Mouse (Mus musculus) fat pad, adult 2 months (tissue): ENCODE data around the gene Fhl3.

ENCODE experiments used
- DNase-seq: peaks from one replicate; pipeline ENCODE4 v3.0.0-alpha.2; 2011; ENCODE audit warnings: low read depth, low spot score; ENCODE audit errors: extremely low read depth

The Fhl3 gene

DNA sequence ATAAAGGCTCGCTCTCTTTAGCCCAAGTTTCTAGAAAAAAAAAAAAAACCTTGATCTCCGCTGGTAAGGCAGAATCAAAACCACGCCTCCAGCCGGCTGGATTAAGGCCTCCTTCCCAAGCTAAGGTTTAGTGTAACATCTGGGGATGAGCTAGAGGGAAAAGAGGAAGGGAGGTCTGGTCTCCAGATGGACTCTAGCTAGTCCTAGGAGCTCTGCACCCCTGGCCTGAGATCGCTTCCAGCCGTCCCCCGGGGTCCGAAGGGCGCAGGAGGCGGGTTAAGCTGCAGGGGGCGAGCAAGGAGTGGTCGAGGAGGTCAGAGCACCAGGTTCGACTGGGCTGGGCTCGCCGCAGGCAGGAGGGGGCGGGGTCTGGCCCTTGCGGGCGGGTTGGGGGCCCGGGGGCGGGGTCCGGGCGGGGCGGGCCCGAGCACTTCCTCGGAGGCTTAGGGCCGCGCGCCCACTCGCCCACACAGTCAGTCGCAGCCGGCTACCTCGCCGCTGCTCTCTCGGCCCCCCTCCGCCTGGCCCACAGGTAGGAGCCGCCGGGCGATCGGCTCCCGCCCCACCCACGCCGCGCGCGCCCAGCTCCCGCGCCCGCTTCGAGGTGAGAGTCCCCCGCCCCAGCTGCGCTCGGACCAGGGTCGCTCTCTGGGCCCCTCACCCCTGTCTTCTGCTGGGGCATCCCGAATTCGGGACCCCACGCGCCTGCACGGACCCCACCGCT is at the start of gene Fhl3:
Gene Fhl3, plus strand, starts transcription at position 454 of the 724 bp plus-strand sequence.
- DNase-seq: no peak

DNA sequence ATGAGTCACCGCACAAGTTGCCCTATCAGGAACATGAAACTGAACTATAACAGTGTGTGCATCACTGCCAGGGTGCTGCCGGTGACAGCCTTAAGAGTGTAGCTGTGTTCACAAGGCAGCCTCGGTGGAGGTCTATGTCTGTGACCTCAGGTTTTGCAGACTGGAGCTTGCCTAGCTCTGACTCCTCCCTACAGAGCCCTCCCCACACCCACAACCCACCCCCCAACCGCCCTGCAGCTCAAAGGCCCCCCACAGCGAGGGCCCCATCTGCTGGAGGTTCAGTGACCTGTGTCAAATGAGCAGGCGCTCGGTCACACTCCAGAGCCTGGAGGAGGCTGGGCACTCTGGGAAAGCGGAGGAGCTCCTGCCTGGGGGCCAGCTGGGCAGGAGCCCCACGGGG is 47.6 kb upstream of the Fhl3 start:
- DNase-seq: no peak

GRCm38 (mm10) chr4:124656518-124656853 is 44.0 kb upstream of the Fhl3 start, which contains the start of gene Pou3f1:
TSS of gene Pou3f1 (plus strand) at chr4:124656807.
- DNase-seq: no peak

DNA sequence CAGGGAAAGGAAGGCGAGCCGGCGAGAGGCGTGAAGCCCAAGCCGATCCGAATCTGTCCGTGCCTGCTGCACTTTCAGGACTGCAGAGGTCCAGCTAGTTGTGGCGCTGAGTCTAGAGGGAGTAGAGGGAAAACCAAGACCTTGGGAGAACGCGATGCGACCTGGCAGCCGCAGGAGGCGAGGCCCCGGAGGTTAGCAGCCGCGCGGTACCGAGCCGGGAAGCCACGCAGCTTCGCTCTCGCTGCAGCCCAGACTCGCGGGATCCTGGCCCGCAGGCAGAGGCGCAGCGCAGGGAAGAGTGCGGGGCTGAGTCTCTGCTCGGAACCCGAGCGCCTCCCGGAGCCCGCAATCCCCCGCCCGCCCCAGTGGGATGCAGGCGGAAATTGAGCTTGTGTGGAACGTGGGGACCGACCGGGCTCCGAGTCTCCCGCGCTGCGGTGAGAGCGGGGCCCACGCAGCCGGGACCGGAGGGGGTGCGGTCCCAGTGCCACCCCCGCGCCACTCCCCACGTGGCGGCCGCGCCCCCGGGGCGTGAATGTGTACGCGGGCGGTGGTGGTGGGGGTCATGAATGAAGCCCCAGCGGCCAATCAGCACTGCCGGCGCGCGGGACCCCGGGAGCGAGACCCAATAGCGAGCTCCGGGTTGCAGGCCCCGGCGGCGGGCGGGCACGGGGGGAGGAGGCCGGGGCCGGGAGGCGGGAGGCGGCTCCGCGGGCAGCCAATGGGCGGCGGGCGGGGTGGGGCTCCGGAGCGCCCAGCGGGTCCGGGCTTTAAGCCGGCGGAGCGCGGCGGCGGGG is 43.4 kb upstream of the Fhl3 start:
- no peak for DNase-seq

DNA sequence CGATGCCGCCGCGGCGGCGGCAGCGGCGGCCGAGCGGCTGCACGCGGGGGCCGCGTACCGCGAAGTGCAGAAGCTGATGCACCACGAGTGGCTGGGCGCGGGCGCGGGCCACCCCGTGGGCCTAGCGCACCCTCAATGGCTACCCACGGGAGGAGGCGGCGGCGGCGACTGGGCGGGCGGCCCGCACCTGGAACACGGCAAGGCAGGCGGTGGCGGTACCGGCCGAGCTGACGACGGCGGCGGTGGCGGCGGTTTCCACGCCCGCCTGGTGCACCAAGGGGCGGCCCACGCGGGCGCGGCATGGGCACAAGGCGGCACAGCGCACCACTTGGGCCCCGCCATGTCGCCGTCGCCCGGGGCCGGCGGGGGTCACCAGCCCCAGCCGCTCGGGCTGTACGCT is 42.7 kb upstream of the Fhl3 start:
- no peak for DNase-seq

- no peak for DNase-seq
Observed at GRCm38 (mm10) chr4:124658412-124658851, 42.1 kb upstream of the Fhl3 start.

- DNase-seq: no peak
Observed at GRCm38 (mm10) chr4:124659251-124660217, 41.0 kb upstream of the Fhl3 start.

- no peak for DNase-seq
Observed at GRCm38 (mm10) chr4:124660603-124661002, 39.9 kb upstream of the Fhl3 start.

DNA sequence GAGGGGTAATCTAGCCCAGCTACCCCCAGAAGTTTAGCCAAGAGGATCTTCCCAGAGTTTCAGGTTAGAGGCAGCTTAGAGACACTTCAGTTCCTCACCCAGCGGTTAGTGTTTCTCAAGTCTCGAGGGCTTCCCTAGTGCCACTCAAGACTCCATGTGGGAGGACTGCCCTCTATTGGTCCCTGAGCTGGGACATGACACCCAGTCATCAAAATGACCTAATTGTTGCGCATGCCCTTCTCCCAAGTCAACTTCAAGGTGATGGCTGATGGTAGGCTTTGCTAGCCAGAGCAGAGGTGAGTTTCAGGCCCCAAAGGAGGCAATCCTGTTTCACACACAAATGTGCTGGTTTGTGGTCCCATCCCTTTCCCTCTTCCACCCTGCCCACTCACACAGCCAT is 37.5 kb upstream of the Fhl3 start:
- DNase-seq: no peak

DNA sequence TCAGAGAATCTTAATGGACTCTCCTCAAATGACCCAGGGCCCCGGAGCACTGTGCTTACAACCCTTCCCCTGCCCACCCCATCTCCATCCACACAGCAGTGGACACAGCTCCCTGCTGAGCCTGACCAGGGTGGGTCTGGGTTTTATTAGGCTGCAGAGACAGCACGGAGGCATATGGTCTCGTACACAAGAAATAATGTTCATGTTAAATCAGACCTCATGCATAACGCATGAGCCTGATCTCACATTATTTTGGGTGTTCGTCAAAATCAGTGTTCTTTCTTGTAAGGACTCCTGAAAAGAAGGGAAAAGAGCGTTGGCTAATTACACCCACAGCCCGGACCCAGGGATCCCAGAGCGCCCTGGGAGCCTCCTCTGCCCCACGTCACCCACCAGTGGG is 36.3 kb upstream of the Fhl3 start:
- DNase-seq: no peak

- DNase-seq: no peak
Observed at GRCm38 (mm10) chr4:124664604-124665003, 35.9 kb upstream of the Fhl3 start.

GRCm38 (mm10) chr4:124667476-124668033 is 32.9 kb upstream of the Fhl3 start:
- no peak for DNase-seq

GRCm38 (mm10) chr4:124668078-124668477 is 32.4 kb upstream of the Fhl3 start:
- no peak for DNase-seq

DNA sequence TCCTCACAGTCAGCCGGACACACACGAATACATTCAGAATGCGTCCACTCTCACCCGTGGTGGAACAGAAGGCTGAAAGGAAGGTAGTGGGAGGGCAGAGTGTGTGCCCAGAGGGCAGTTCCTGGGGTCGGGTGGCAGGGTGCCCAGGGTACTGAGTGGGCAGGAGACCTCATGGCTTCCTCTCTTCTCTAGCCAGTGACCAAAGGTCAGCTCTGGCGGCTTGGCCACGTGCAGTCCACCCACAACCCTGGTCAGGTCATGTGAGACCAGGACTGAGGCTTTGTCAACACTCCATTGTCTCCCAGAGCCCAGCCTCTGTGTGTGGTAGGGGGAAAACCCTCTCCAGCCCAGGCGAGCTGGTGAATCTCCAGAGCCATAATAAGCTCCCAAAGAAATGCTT is 30.3 kb upstream of the Fhl3 start:
- DNase-seq: no peak

GRCm38 (mm10) chr4:124671583-124671982 is 28.9 kb upstream of the Fhl3 start:
- no peak for DNase-seq

GRCm38 (mm10) chr4:124672347-124673320 is 27.9 kb upstream of the Fhl3 start:
- DNase-seq: no peak

GRCm38 (mm10) chr4:124674334-124675032 is 26.0 kb upstream of the Fhl3 start:
- DNase-seq: peak; percentile 59

DNA sequence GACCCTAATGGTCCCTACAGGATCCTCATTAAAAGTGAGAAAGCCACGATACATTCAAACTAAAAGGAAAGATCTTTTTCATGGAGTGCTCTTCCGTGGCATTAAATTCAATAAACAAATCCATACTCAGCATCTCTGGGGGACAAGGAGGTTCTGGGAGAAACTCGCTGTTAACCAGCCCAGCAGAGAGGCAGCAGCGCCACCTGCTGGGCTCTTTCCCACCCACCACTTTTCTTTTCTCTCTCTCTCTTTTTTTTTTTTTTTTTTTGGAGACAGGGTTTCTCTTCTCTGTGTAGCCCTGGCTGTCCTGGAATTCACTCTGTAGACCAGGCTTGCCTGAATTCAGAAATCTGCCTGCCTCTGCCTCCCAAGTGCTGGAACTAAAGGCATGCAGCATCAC is 25.5 kb upstream of the Fhl3 start:
- DNase-seq: no peak

DNA sequence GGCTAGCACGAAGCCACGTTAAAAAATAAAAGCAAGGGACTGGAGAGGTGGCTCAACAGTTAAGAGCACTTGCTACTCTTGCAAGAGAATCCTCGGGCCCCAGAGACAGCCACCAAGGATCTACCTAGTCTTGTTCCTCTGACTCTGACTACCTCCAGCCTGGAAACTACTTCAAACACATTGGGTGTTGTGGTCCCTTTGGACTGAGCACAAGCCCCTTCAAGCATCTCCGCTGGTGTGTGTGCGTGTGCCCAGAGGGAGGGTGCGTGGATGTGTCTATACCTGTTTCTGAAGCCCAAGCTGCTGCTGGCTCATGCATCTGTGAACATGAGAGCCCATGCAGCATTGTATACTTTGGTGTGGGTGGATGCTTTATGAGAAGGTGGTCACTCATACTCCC is 24.5 kb upstream of the Fhl3 start:
- DNase-seq: no peak
